Mouse (Mus musculus) spleen, adult 12 weeks (tissue): Measurements from ENCODE around the gene Clrn2.

Experiments used
- DNase-seq: peaks from one replicate; pipeline ENCODE4 v3.0.0; 2022; ENCODE audit warnings: low spot score

Gene Clrn2

DNA sequence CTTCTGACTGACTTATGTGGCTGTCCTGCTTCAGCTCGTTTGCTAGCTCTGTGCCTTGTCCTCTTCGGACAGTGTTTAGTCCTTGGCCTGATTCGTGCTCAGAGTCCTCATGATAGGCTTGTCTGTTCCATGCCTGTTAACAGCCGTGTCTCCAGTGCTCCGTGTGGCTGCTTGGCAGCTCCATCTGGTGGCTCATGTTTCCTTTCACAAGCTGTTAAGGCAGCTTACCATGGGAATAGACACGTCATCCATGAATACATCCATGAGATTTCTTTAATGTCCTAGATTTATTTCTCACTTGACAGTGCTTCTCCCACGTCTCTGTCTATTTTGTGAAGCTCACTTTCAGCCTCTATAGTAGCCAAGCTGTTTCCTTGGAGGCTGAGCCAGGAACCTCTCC, 56.5 kb downstream of the Clrn2 start:
- DNase-seq = no peak

DNA sequence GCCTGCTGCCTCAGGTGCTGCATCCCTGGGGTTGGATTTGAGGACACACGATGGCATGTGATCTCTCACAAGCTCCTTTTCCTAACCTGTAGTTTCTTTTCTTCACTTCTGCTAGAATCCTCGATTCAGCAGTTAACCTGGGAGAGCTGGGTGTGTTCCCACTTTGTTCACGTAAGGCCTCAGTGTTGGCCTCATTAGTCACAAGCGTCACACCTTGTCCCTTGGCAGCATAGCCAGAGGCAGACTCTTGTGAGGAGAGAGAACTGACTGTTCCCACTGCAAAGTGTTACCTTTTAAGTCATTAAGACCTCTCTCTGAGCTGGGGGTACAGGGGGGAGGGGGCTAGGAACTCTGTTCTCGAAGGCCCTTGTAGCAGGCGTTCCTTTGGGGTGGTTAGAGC, 59.4 kb downstream of the Clrn2 start:
- DNase-seq = no peak

DNA sequence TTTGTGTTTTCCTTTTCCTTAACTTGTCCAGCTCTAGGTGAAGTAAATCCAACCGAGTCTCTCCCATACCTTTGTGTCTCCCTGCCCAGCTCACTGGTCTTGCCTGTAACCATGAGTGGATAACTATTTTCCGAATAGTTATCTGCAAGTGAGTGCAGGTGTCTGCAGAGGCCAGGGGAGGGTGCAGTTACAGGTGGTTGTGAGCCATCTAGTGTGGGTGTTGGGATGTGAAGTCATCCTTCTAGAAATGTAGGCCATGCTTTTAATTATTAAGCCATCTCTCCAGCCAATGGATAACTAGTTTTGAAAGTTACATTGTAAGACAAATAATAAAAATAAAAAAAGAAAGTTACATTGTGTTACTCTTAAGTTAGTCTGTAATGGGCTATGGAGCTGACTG, 60.0 kb downstream of the Clrn2 start:
- DNase-seq = no peak
